28 mouse cellular contexts compared by ENCODE assay signal in genomic region chr11:101999466-101999865, GRCm38 (mm10). TPM values are rescaled to one million over a fixed set of nuclear protein-coding genes. Genes with fewer than 3 reads are reported as not detected.
A peak's percentile ranks its signal among the peaks of the same experiment; 100 is the strongest.
DNase-seq lines count a peak whose midpoint lies in the region; ATAC-seq and TF ChIP-seq lines count a peak whose summit lies in the region.
"Had no signal": no experiment of that assay in that cellular context is flagged by ENCODE, and none has a peak within 500 bp of the region (broad histone marks: within the 10 kb centered on the region; RNA-seq: fewer than 3 reads in every experiment).

No protein-coding gene starts in this region.

- no peaks in the 10 kb centered on the region for H3K27me3 ChIP-seq in intestine, postnatal 0 days (replicated peaks; ENCODE audit: control insufficient read depth, insufficient read depth, low read length)
- no peaks in the 10 kb centered on the region for H3K27me3 ChIP-seq in lung, postnatal 0 days (replicated peaks; ENCODE audit: insufficient read depth, low read length)
- H3K27me3 ChIP-seq: heart, embryonic 15.5 days; neural tube, embryonic 12.5 days had no signal

- no peak for TF ChIP-seq EP300 in lung, postnatal 0 days (IDR thresholded peaks at IDR 0.05)

- peaks cover 5% of the 10 kb centered on the region; the same call in 1 of the 2 replicates for H3K36me3 ChIP-seq in intestine, postnatal 0 days (ENCODE audit: control insufficient read depth, insufficient read depth)
- no peaks in the 10 kb centered on the region for H3K36me3 ChIP-seq in lung, postnatal 0 days (ENCODE audit: insufficient read depth, low read length)
- H3K36me3 ChIP-seq: heart, embryonic 15.5 days had no signal

- no peaks in the 10 kb centered on the region for H3K4me1 ChIP-seq in intestine, postnatal 0 days (replicated peaks; ENCODE audit: control insufficient read depth, insufficient read depth, low read length)
- no peaks in the 10 kb centered on the region for H3K4me1 ChIP-seq in lung, postnatal 0 days (ENCODE audit: insufficient read depth, low read depth, low read length)
- H3K4me1 ChIP-seq: neural tube, embryonic 12.5 days had no signal

- H3K27ac ChIP-seq in layer of hippocampus, adult 2 months: peak overlapping the region; percentile 67; the same call in 1 of the 2 replicates
- H3K27ac ChIP-seq in intestine, postnatal 0 days (ENCODE audit: low read depth, low read length): peak overlapping the region; percentile 68
- H3K27ac ChIP-seq in lung, postnatal 0 days (ENCODE audit: low read length): no peak overlapping the region
- H3K27ac ChIP-seq: heart, adult 2 months; heart, embryonic 15.5 days; neural tube, embryonic 12.5 days had no signal

- DNase-seq in gastrocnemius, adult 18-20 months (ENCODE audit: low spot score): peak; percentile 56
- DNase-seq in gastrocnemius, postnatal 4 days (ENCODE audit: low spot score in 2 of 2): no peak
- DNase-seq in layer of hippocampus, adult 2 months (ENCODE audit: low spot score in 2 of 2): peak in 1 of 2 experiments; percentile 53
- DNase-seq in layer of hippocampus, adult 8-10 months (ENCODE audit: low spot score in 2 of 2): no peak
- DNase-seq in embryo, embryonic 10.5 days (ENCODE audit: low spot score): peak; percentile 42
- DNase-seq in lung, postnatal 0 days (ENCODE audit: low spot score): no peak
- DNase-seq: adrenal gland, postnatal 25 days; B cell, adult 2 months; cerebellum, adult 11 months; cerebellum, postnatal 14 days; heart, adult 2 months; heart, postnatal 4 days; kidney, postnatal 4 days; lung, adult 18-20 months; lung, postnatal 36 days; spleen, adult 18-20 months; thymus, adult 18-20 months had no signal

- 40% methylated on average over 4 of the region's 4 CpGs for WGBS in intestine, postnatal 0 days
- 58% methylated on average over 4 of the region's 4 CpGs for WGBS in lung, postnatal 0 days

- peak; percentile 83 for ATAC-seq in intestine, postnatal 0 days
- no peak for ATAC-seq in lung, postnatal 0 days
- ATAC-seq: forebrain, embryonic 16.5 days had no signal

- no peak for TF ChIP-seq CTCF in layer of hippocampus, adult 2 months (conservative IDR thresholded peaks at IDR 0.05)
- no peak for TF ChIP-seq CTCF in intestine, postnatal 0 days (IDR thresholded peaks at IDR 0.05; ENCODE audit: low read depth)
- no peak for TF ChIP-seq CTCF in lung, postnatal 0 days (IDR thresholded peaks at IDR 0.05)

- H3K4me2 ChIP-seq in intestine, postnatal 0 days (replicated peaks; ENCODE audit: low read depth): no peak overlapping the region
- no peak overlapping the region for H3K4me2 ChIP-seq in lung, postnatal 0 days (replicated peaks; ENCODE audit: low read depth, low read length)
- H3K4me2 ChIP-seq: heart, embryonic 15.5 days; neural tube, embryonic 12.5 days had no signal

- no peak overlapping the region for H3K4me3 ChIP-seq in layer of hippocampus, adult 2 months
- H3K4me3 ChIP-seq in intestine, postnatal 0 days (ENCODE audit: low read depth, low read length): no peak overlapping the region
- no peak overlapping the region for H3K4me3 ChIP-seq in lung, postnatal 0 days (ENCODE audit: low read depth, low read length)
- H3K4me3 ChIP-seq: erythroblast, embryonic 14.5 days; heart, adult 2 months; heart, embryonic 15.5 days; neural tube, embryonic 12.5 days had no signal

- H3K9me3 ChIP-seq in intestine, postnatal 0 days (ENCODE audit: control insufficient read depth): no peaks in the 10 kb centered on the region
- H3K9me3 ChIP-seq in lung, postnatal 0 days (ENCODE audit: low read length): no peaks in the 10 kb centered on the region
- H3K9me3 ChIP-seq: heart, embryonic 15.5 days; neural tube, embryonic 12.5 days had no signal

- H3K9ac ChIP-seq in intestine, postnatal 0 days (ENCODE audit: low read depth, low read length): no peak overlapping the region
- no peak overlapping the region for H3K9ac ChIP-seq in lung, postnatal 0 days (replicated peaks; ENCODE audit: low read depth)
- H3K9ac ChIP-seq: heart, embryonic 15.5 days; neural tube, embryonic 12.5 days had no signal

RNA-seq across cellular contexts. Expression of gene Dusp3, which starts 12.7 kb away (rescaled TPM):
- total RNA-seq in gastrocnemius, adult 18-20 months (2021): 100 to 1,000 TPM; 153 to 161 TPM
- total RNA-seq in gastrocnemius, postnatal 4 days (2021): 100 to 1,000 TPM; 140 to 145 TPM
- total RNA-seq in layer of hippocampus, adult 2 months (2021): 100 to 1,000 TPM; 149 to 155 TPM
- 100 to 1,000 TPM; 151 to 190 (median 164) TPM for total RNA-seq in layer of hippocampus, adult 8-10 months (2022)
- polyA plus RNA-seq in intestine, postnatal 0 days (2015; fragmentation: Nextera tagmentation; extraction: Ambion mirVana): 49.9 and 53.5 TPM in 2 replicates
- 78.2 and 80.0 TPM in 2 replicates for polyA plus RNA-seq in lung, postnatal 0 days (2015; fragmentation: Nextera tagmentation; extraction: Ambion mirVana)

RNA-seq across cellular contexts. Expression of gene Cfap97d1, which starts 15.4 kb away (rescaled TPM):
- not detected for total RNA-seq in gastrocnemius, adult 18-20 months (2021)
- total RNA-seq in gastrocnemius, postnatal 4 days (2021): not detected
- total RNA-seq in layer of hippocampus, adult 2 months (2021): not detected
- not detected for total RNA-seq in layer of hippocampus, adult 8-10 months (2022)
- polyA plus RNA-seq in intestine, postnatal 0 days (2015; fragmentation: Nextera tagmentation; extraction: Ambion mirVana): not detected in 2 replicates
- polyA plus RNA-seq in lung, postnatal 0 days (2015; fragmentation: Nextera tagmentation; extraction: Ambion mirVana): 0.20 TPM in 1 of 2 replicates, not detected in the other
- total RNA-seq: adrenal gland, postnatal 25 days; heart, adult 2 months; heart, postnatal 4 days; layer of hippocampus, postnatal 36 days; left cerebral cortex, postnatal 14 days; liver, adult 2 months; megakaryocyte-erythroid progenitor cell, adult 5-6 weeks had no signal
- polyA plus RNA-seq: embryonic facial prominence, embryonic 11.5 days; erythroblast, embryonic 14.5 days; forebrain, embryonic 16.5 days; heart, adult 2 months; heart, embryonic 15.5 days; kidney, embryonic 14.5 days; liver, adult 2 months; neural tube, embryonic 12.5 days had no signal

RNA-seq across cellular contexts. Expression of gene Mpp3, which starts 28.8 kb away (rescaled TPM):
- total RNA-seq in gastrocnemius, adult 18-20 months (2021): 10 to 100 TPM; 15.7 to 24.5 TPM
- 10 to 100 TPM; 55.8 to 95.9 TPM for total RNA-seq in gastrocnemius, postnatal 4 days (2021)
- 10 to 100 TPM; 88.3 to 94.4 TPM for total RNA-seq in layer of hippocampus, adult 2 months (2021)
- total RNA-seq in layer of hippocampus, adult 8-10 months (2022): 100 to 1,000 TPM in 1 of 4 experiments, 10 to 100 TPM in 3; 88.8 to 102 (median 95.8) TPM
- polyA plus RNA-seq in intestine, postnatal 0 days (2015; fragmentation: Nextera tagmentation; extraction: Ambion mirVana): 8.1 and 8.6 TPM in 2 replicates
- polyA plus RNA-seq in lung, postnatal 0 days (2015; fragmentation: Nextera tagmentation; extraction: Ambion mirVana): 0.84 and 2.2 TPM in 2 replicates
- total RNA-seq: megakaryocyte-erythroid progenitor cell, adult 5-6 weeks had no signal
- polyA plus RNA-seq: erythroblast, embryonic 14.5 days had no signal

RNA-seq across cellular contexts. Expression of gene Sost, which starts 32.7 kb away (rescaled TPM):
- not detected for total RNA-seq in gastrocnemius, adult 18-20 months (2021)
- total RNA-seq in gastrocnemius, postnatal 4 days (2021): under 1 TPM in 1 of 2 experiments, not detected in 1; 0.16 TPM
- total RNA-seq in layer of hippocampus, adult 2 months (2021): not detected
- under 1 TPM in 1 of 4 experiments, not detected in 3; 0.22 TPM for total RNA-seq in layer of hippocampus, adult 8-10 months (2022)
- polyA plus RNA-seq in intestine, postnatal 0 days (2015; fragmentation: Nextera tagmentation; extraction: Ambion mirVana): not detected in 2 replicates
- 0.06 TPM in 1 of 2 replicates, not detected in the other for polyA plus RNA-seq in lung, postnatal 0 days (2015; fragmentation: Nextera tagmentation; extraction: Ambion mirVana)
- total RNA-seq: adrenal gland, postnatal 25 days; layer of hippocampus, postnatal 36 days; left cerebral cortex, postnatal 14 days; liver, adult 2 months; megakaryocyte-erythroid progenitor cell, adult 5-6 weeks had no signal
- polyA plus RNA-seq: embryonic facial prominence, embryonic 11.5 days; erythroblast, embryonic 14.5 days; forebrain, embryonic 16.5 days had no signal

RNA-seq across cellular contexts. Expression of gene Cd300lg, which starts 41.8 kb away (rescaled TPM):
- total RNA-seq in gastrocnemius, adult 18-20 months (2021): 10 to 100 TPM; 16.1 to 19.0 TPM
- 10 to 100 TPM; 12.8 to 13.2 TPM for total RNA-seq in gastrocnemius, postnatal 4 days (2021)
- not detected for total RNA-seq in layer of hippocampus, adult 2 months (2021)
- not detected for total RNA-seq in layer of hippocampus, adult 8-10 months (2022)
- polyA plus RNA-seq in intestine, postnatal 0 days (2015; fragmentation: Nextera tagmentation; extraction: Ambion mirVana): 5.4 and 5.6 TPM in 2 replicates
- polyA plus RNA-seq in lung, postnatal 0 days (2015; fragmentation: Nextera tagmentation; extraction: Ambion mirVana): 2.1 and 2.4 TPM in 2 replicates
- total RNA-seq: layer of hippocampus, postnatal 36 days; left cerebral cortex, postnatal 14 days had no signal
- polyA plus RNA-seq: erythroblast, embryonic 14.5 days had no signal

Comparison
In these comparisons a context has a peak if more than half of its experiments do, and no peak if none do; other contexts are left out.
1. DNase-seq: peak in gastrocnemius, adult 18-20 months (single experiment) and embryo, embryonic 10.5 days (single experiment); none in gastrocnemius, postnatal 4 days (0 of 2), layer of hippocampus, adult 8-10 months (0 of 2) and lung, postnatal 0 days (single experiment).